ENCODE assay signal across 7 mouse cellular contexts in genomic region chrX:167208506-167208820, GRCm38 (mm10). TPM values are rescaled to one million over a fixed set of nuclear protein-coding genes. Genes with fewer than 3 reads are reported as not detected.
DNase-seq lines count a peak whose midpoint lies in the region; ATAC-seq lines count a peak whose summit lies in the region.

No protein-coding gene starts in this region.

- peak overlapping the region; percentile 61; the same call in 1 of the 2 replicates for H3K4me2 ChIP-seq in heart, embryonic 15.5 days

- peak overlapping the region; percentile 62 for H3K4me3 ChIP-seq in heart, embryonic 15.5 days
- H3K4me3 ChIP-seq in limb, embryonic 10.5 days, result peak overlapping the region; percentile 57

- H3K36me3 ChIP-seq in heart, embryonic 15.5 days, result 0 out of 2 replicates have a peak, but pooled peaks cover 3% of the 10 kb centered on the region
- no peaks in the 10 kb centered on the region for H3K36me3 ChIP-seq in limb, embryonic 10.5 days

- no peaks in the 10 kb centered on the region for H3K9me3 ChIP-seq in heart, embryonic 15.5 days (replicated peaks)
- no peaks in the 10 kb centered on the region for H3K9me3 ChIP-seq in limb, embryonic 10.5 days (replicated peaks)

- H3K27ac ChIP-seq in heart, embryonic 15.5 days, result peak overlapping the region; percentile 91
- H3K27ac ChIP-seq in limb, embryonic 10.5 days, result peak overlapping the region; percentile 84

- peaks cover 2% of the 10 kb centered on the region for H3K4me1 ChIP-seq in heart, embryonic 15.5 days (replicated peaks)
- H3K4me1 ChIP-seq in limb, embryonic 10.5 days, result no peaks in the 10 kb centered on the region; the same call in none of the 2 replicates

- DNase-seq in urinary bladder, postnatal 14 days (ENCODE audit: low spot score), result peak; percentile 20
- DNase-seq in urinary bladder, adult 2 months (ENCODE audit: low spot score), result no peak
- peak; percentile 43 for DNase-seq in embryo, embryonic 10 days (ENCODE audit: low spot score)
- peak; percentile 57 for DNase-seq in limb, embryonic 10.5 days (ENCODE audit: low spot score)
- peak; percentile 49 to 53 for DNase-seq in thymus, postnatal 10 days (ENCODE audit: low spot score in 2 of 2)

- no peaks in the 10 kb centered on the region for H3K27me3 ChIP-seq in heart, embryonic 15.5 days
- peaks cover 96% of the 10 kb centered on the region for H3K27me3 ChIP-seq in limb, embryonic 10.5 days (ENCODE audit: low read depth, poor library complexity, severe bottlenecking)

- H3K9ac ChIP-seq in heart, embryonic 15.5 days, result peak overlapping the region; percentile 72

- ATAC-seq in heart, embryonic 15.5 days (replicated peaks; ENCODE audit: insufficient number of reproducible peaks, insufficient read depth, low FRiP score, low read depth), result no peak
- 0 out of 2 replicates have a peak, but pooled peaks have one; percentile 35 for ATAC-seq in megakaryocyte-erythroid progenitor cell, adult 5-6 weeks (replicated peaks; ENCODE audit: low FRiP score, low TSS enrichment, poor library complexity, severe bottlenecking)

- 15% methylated on average over 16 of the region's 16 CpGs for WGBS in heart, embryonic 15.5 days
- WGBS in limb, embryonic 10.5 days, result 9% methylated on average over 16 of the region's 16 CpGs

RNA-seq across cellular contexts. Expression of gene Tmsb4x, which starts 0.7 kb away (rescaled TPM):
- polyA plus RNA-seq in urinary bladder, adult 2 months (2012; rRNA removed), result 4,214 and 4,914 TPM in 2 replicates
- polyA plus RNA-seq in heart, embryonic 15.5 days (2015; fragmentation: Nextera tagmentation; extraction: Ambion mirVana), result 2,285 and 2,968 TPM in 2 replicates
- polyA plus RNA-seq in limb, embryonic 10.5 days (2016; fragmentation: Nextera tagmentation; extraction: Ambion mirVana), result 920 and 943 TPM in 2 replicates
- 237 and 370 TPM in 2 replicates for total RNA-seq in megakaryocyte-erythroid progenitor cell, adult 5-6 weeks (2014; fragmentation: Nextera tagmentation)
- total RNA-seq in megakaryocyte-erythroid progenitor cell, adult 5-6 weeks (2017), result 226 and 321 TPM in 2 replicates

RNA-seq across cellular contexts. Expression of gene Tlr8, which starts 55.7 kb away (rescaled TPM):
- polyA plus RNA-seq in urinary bladder, adult 2 months (2012; rRNA removed), result 1.9 TPM in 2 replicates
- 0.26 and 0.37 TPM in 2 replicates for polyA plus RNA-seq in heart, embryonic 15.5 days (2015; fragmentation: Nextera tagmentation; extraction: Ambion mirVana)
- polyA plus RNA-seq in limb, embryonic 10.5 days (2016; fragmentation: Nextera tagmentation; extraction: Ambion mirVana), result not detected in 2 replicates
- not detected in 2 replicates for total RNA-seq in megakaryocyte-erythroid progenitor cell, adult 5-6 weeks (2014; fragmentation: Nextera tagmentation)
- 0.52 TPM in 1 of 2 replicates, not detected in the other for total RNA-seq in megakaryocyte-erythroid progenitor cell, adult 5-6 weeks (2017)
